Mouse (Mus musculus): Measurements from ENCODE around the gene 4933414I15Rik. TPM values are rescaled to one million over a fixed set of nuclear protein-coding genes. Genes with fewer than 3 reads are reported as not detected.

4933414I15Rik gene
- not detected for total RNA-seq (2021)
- long read RNA-seq, experiment 1, result 0 reads
- long read RNA-seq, experiment 2, result 0 reads

DNA sequence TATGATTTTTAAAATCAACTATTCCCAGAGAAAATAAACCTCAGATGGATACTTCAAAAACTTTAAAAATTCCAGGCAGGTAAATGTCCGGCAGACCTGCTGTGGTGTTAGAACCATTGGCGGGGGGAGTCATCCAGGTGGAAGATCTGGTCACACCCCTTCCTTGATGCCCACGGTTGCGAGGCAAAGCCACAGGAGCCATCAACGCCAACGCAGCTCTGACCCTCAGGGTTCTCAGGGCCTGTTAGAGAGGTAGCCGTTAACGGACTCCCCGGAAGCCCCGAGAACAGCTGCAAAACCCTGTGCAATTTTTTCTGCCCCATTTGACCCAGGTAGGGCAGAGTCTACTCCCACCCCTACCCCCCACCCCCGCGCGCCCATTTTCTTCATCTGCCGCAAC, at the start of gene 4933414I15Rik:
TSS of gene 4933414I15Rik (minus strand) at position 260 of the 400 bp plus-strand sequence.
- intact Hi-C loops (cut with DNase I; ENCODE audit: low total_unique reads), result loop anchor here (5.0 kb wide), 1 partner anchor 89 kb away; no protein-coding TSS in a partner anchor
- DNase-seq, result no peak

DNA sequence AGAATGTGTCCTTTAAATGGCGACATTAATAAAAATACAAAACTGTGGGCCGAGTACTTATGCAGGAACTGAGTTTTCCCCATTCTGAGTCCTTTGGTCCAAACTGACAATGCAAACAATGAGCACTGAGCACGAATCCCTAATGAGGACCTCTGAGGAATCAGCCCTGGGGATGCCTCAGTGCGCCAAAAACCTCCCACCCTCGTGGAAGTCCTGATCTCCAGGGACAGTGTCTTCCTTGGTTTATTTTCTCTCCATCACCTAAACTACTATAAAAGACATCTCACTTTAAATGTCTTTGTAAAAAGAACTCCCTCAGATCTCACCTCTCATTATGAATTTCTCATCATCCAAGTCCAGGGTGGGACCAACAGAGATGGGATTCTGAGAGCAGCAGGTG, 38.1 kb upstream of the 4933414I15Rik start, which contains the start of gene Olfr1377:
TSS of gene Olfr1377 (plus strand) at position 301 of the 400 bp plus-strand sequence.
- intact Hi-C loops (cut with DNase I; ENCODE audit: low total_unique reads), result no loop called here
- DNase-seq, result no peak

DNA sequence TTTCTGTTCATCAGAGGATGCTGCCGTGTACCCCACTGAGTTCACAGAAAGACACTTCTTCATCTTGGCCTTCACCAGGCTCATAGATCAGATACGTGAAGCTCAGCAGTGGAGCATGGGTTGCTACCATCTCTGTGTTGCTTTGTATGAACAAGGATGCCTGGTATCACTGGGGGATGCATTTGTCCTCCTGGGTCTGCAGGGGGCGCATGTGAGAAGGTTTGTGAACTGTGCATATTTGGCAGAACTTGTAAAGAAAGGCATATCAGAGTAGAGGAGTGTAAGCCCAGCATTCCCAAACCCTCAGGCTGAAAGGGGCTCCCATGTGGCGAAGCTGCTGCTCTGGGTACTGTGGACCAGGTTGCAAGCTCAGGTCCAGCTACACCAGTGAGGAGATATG, 33.7 kb upstream of the 4933414I15Rik start:
- no peak for DNase-seq
- intact Hi-C loops (cut with DNase I; ENCODE audit: low total_unique reads), result no loop called here

DNA sequence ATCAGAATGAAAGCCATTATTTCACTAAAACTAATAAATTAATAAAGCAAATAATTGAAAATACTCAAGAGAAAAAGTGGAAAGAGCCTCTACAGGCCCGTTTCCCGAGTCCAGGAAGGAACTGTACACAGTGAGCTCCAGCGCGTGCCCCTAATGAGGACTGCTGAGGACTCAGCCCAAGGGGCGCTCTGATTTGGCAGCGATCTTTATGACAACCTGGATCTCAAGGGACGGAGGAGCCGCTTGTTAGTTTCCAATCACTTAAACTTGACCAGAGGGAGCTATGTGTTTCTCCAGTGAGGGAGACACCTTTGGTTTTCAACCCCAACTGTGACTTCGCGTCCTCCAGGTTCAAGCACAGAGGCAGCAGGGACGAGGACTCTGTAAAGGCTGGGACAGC, 22.7 kb upstream of the 4933414I15Rik start, which contains the start of gene Olfr1378:
TSS of gene Olfr1378 (plus strand) at position 301 of the 400 bp plus-strand sequence.
- no peak for DNase-seq
- intact Hi-C loops (cut with DNase I; ENCODE audit: low total_unique reads), result no loop called here

DNA sequence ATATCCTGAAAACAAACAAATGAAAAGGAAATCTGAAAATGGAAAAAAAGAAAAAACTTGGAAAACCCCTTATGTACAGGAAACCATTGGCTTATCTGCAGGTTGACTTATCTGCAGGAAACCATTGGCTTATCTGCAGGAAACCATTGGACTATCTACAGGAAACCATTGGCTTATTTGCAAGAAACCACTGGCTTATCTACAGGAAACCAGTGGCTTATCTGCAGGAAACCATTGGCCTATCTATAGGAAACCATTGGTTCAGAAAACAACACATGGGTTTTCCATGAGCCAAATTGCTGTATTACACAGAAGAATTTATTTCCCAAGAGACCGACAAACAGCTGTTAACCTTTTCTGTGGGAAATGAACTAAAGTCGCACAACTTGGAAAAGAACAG, 21.3 kb upstream of the 4933414I15Rik start:
- DNase-seq, result no peak
- intact Hi-C loops (cut with DNase I; ENCODE audit: low total_unique reads), result no loop called here

DNA sequence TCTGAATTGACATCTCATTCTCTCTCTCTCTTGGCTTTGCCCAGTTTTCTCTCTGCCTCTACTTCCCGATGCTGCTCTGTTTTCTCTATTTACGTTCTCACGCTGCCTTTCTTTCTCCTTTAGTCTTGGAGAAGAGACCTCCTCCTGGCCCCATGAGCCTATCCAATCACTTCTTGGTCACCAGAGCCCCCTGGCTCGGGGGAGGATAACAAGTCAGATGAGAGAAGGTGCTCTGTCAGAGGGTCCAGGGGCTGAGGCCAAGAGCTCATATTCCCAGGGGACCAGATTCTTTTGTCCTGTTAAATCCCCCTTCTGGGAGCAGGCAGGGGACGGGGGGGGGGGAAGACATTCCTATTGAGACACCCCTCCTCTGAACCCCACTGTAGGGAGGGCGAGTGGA, 10.1 kb upstream of the 4933414I15Rik start, which contains the start of gene Prop1:
TSS of gene Prop1 (minus strand) at position 101 of the 400 bp plus-strand sequence.
- DNase-seq, result no peak
- intact Hi-C loops (cut with DNase I; ENCODE audit: low total_unique reads), result no loop called here

DNA sequence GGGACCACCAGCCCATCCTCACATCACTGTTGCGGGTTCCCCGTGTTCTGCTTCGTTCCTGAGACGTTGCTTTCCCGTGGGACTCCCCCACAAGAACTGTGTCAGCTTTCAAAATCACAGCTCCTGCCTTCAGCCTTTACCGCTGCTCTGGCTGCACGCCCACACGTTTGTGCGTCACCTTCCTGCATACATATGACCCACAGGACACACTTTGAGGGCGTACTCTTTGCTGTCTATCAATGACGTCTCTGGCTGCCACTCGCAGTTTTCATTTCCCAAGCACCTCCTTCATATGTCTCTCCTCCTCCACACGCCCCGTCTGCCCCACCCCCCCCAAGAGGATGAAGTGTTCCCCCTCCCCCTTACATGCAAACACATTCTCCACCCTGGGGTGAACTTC, 8.7 kb upstream of the 4933414I15Rik start:
- no peak for DNase-seq
- intact Hi-C loops (cut with DNase I; ENCODE audit: low total_unique reads), result no loop called here

DNA sequence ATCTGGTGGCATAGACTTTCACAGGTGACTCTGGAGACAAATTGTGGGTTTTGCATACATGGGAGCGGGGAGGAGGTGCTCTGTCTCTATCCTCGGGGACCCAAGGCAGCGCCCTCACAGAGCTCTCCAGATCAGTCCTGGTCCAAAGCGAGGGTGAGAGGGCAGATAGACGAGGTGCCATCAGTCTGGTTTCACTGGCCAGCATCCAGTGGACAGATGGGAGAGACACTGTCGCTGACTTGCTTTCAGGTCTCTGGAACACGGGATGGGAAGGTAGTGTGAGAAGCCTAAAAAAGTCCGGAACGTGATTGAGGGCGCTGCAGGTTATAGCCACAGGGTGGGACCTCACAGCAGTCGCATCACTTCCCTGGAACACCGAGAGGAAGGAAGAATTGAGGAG, 1.2 kb downstream of the 4933414I15Rik start:
- intact Hi-C loops (cut with DNase I; ENCODE audit: low total_unique reads), result loop anchor here (5.0 kb wide), 1 partner anchor 90 kb away; no protein-coding TSS in a partner anchor
- no peak for DNase-seq

DNA sequence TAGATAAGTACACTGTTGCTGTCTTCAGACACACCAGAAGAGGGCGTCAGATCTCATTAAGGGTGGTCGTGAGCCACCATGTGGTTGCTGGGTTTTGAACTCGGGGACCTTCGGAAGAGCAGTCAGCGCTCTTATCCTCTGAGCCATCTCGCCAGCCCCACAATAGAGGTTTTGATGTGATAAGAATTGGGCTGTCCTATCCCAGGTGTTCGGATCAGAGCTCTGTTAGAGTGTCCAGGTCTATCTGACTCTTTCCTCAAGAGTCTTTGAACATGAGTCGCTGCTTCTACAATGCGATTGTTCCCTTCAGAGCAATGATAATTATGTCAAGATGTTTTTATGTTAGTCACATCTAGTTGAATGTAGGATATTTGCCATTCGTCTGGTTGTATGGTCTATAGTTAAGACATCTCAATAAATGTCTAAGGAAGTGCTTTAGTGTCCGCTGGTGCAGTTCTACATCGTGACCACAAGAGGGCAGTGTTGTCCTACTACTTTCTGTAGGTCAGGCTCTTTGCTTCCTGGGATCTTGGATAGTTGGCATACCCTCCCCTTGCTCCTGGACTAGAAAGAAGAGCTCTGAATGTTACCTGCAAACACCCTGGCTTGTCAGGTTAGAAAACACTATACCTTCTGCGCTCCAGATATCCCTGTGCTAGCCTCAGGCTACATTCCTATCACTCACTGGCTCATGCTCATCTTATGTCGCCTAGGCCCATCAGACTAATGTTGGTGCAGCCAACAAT, 3.8 kb downstream of the 4933414I15Rik start:
- intact Hi-C loops (cut with DNase I; ENCODE audit: low total_unique reads), result loop anchor here (5.0 to 10.0 kb wide), 2 partner anchors 93 to 105 kb away; no protein-coding TSS in a partner anchor
- DNase-seq, result no peak

DNA sequence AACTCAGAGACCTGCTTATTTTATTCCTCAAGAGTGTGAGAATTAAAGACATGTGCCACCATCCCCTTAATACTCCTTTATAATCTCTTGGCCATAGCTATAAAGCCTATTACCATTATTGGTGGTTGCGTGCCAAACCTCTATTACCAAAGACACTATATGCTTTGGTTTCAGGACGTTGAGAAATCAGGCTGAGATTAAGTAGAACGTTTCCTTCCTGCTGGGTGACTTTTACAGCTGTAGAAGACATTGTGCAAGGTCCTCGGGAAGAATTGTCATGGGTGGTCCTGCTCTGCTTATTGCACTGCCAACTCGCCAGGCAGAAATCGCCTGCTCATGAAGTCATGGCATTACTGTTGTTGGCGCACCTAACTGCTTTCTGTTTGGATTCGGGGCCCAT, 5.1 kb downstream of the 4933414I15Rik start:
- intact Hi-C loops (cut with DNase I; ENCODE audit: low total_unique reads), result loop anchor here (10.0 kb wide), 1 partner anchor 104 kb away; no protein-coding TSS in a partner anchor
- DNase-seq, result no peak

DNA sequence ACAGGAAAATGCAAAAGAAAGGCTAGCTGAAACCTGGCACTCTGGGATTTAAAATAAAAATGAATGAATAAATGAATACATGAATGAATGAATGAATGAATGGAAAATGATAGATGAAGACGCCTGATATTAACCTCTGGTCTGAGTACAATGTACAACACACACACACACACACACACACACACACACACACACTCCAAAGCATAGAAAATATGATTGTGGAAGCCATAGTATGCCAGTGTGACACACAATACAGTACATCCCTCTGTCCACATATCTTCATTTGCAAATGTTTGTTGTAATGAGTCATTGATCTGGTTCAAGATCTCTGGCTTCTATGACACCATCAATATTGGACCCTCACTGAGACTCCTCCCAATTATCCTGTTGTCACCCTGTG, 11.5 kb downstream of the 4933414I15Rik start:
- intact Hi-C loops (cut with DNase I; ENCODE audit: low total_unique reads), result loop anchor here (10.0 kb wide), 1 partner anchor 97 kb away; no protein-coding TSS in a partner anchor
- no peak for DNase-seq

DNA sequence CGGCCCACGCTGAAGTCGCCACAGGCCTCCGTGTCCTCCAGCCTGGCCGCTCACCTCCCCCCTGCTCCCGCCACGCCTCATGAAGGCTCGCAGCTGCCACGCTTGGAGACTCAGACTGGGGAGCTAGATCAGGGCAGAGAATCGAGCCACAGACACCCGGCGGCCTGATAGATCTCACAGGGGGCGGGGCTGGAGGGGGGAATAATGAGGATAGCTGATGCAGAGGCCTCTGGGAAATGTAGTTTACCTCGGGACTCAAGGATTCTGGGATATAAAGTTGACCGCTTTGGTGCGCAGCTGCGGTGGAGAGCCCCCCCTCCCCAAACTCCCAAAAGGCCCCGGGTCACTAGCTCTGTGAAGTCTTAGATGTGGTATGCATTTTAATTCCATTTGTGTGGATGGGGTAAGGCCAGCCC, 12.1 kb downstream of the 4933414I15Rik start, which contains the start of gene Zfp354b:
TSS of gene Zfp354b (minus strand) at position 183 of the 416 bp plus-strand sequence.
- peak; percentile 80 for DNase-seq

DNA sequence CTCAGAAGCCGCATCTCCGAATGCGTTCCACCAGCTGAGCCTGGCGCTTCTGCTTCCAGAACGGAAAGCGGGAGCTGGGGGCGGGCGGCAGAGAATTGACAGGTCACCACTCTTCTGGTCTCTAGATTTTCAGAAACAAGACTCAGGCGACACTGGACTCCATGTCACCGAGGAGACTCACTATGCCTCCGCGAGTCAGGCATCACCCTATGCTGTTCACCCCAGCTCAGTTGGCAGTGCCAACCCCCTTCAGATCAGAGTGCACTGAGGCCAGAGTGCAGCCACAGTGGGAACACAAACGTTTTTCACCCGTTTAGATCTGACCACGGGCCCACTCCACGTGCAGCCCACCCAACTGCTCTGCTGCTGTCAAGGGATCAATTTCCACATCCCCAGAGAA, 12.5 kb downstream of the 4933414I15Rik start:
- DNase-seq, result no peak
- intact Hi-C loops (cut with DNase I; ENCODE audit: low total_unique reads), result loop anchor here (10.0 kb wide), 1 partner anchor 96 kb away; no protein-coding TSS in a partner anchor

More for the DNA sequence above, 12.1 kb downstream of the 4933414I15Rik start, which contains the start of gene Zfp354b:
- intact Hi-C loops (cut with DNase I; ENCODE audit: low total_unique reads), result loop anchor here (10.0 kb wide), 1 partner anchor 97 kb away; no protein-coding TSS in a partner anchor

DNA sequence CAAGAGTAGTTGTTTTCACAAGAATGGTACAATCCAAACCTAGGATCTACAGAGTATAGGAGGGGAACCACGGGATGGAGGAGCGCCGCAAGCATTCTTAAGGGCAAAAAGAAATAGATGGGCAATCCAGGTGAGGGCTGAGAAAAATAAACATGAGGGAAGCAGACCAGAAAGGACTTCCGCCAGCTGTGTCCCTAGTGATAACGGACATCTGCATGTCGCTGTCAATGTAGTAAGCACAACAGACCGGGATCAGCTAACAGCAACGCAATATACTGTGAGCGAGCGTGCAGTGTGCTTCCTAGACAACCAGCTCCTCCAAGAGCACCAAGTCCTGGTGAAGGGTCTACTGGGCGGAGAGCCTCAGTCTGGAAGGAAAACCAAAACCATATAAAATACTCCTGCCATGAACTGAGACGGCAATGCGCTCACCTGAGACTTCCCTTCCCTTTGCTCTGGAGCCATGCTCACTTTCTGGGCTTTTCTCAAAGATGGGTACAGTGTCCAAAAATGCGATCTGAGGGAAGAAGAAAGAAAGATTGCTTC, 13.0 kb downstream of the 4933414I15Rik start:
- DNase-seq, result no peak
- intact Hi-C loops (cut with DNase I; ENCODE audit: low total_unique reads), result loop anchor here (10.0 kb wide), 1 partner anchor 96 kb away; no protein-coding TSS in a partner anchor

DNA sequence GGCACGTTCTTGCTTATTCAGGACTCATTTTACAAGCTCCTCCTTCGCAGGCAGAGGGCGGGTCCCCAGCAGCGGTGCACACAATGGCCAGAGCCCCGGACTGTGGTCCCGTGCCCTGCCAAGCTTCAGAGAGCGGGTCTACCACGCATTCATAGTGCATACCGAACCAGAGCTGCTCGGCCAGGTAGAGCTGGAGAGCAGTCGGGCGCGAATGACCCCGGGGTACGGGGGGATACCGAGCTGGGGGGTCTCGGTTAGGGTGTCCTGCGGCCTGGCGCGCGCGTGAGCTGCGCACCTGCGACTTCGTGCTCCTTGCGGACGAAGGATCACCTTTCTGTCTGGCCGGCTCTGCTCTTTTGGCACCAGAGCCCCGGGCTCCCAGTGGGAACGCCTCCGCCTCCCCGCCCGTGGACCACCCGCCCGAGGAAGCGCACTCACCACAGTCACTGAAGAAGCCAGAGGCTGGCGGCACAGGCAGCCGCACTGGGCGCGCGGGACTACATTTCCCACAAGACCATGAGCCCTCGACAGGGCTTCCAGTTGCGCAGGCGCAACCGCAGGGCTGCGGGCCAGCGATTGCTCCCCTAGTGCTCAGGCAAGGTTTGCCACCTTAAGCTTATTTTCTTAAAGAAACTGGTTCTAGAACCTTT, 27.8 kb downstream of the 4933414I15Rik start, which contains the start of gene Zfp2:
TSS of gene Zfp2 (minus strand) at position 495 of the 650 bp plus-strand sequence.
- intact Hi-C loops (cut with DNase I; ENCODE audit: low total_unique reads), result no loop called here
- peak; percentile 93 for DNase-seq

DNA sequence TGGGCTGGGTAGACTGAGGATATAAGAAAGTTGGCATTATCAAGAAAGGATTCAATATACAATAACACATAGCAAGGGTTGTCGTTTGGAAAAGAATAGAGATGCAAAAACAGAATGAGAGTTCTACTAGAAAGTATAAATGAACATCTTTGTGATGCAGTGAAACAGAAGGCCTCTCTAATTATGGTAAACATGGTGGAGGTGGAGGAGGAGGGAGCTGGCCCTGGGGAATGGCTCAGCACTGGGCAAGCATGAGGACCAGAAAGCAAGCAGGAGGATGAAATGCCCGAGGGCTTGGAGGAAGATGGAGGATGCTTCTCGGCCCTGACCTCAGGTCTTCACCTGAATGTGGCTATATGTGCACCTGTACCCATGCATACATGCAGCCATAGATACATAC, 29.1 kb downstream of the 4933414I15Rik start:
- intact Hi-C loops (cut with DNase I; ENCODE audit: low total_unique reads), result no loop called here
- no peak for DNase-seq

DNA sequence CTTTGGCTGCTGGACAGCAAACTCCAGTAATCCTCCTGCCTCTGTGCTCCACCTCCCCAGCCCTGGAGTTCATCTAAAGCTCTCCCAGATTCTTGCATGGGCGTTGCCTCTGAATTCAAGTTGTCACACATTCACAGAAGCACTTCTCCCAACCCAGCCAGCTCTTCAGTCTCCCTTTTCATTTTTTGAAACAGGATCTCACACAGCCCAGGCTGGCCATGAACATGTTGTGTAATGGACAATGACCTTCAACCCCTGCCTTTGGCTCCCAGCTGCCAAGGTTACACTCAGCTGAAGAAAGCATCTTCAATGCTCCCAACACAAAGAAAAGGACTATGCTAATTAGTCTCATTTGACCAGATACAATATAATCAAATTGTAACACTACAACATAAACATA, 30.3 kb downstream of the 4933414I15Rik start:
- intact Hi-C loops (cut with DNase I; ENCODE audit: low total_unique reads), result no loop called here
- no peak for DNase-seq

DNA sequence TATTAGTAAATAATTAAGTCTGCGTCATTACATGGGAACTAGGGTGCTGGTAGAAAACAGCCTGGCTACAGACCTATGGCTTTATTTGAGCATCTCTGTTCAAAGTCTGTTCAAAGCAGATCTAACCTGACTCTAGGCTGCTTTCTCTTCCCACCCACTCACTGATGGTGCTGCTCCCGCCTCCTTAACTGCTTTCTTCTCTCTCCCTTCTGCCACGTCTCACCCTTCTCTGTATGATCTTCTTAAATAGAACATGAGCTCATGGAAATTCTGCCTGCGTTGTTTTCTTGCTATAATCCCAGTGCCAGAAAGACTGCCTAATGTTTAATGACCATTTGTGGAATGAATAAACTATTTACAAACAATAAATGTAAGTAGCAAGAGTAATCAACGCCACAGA, 35.4 kb downstream of the 4933414I15Rik start:
- intact Hi-C loops (cut with DNase I; ENCODE audit: low total_unique reads), result no loop called here
- DNase-seq, result no peak

DNA sequence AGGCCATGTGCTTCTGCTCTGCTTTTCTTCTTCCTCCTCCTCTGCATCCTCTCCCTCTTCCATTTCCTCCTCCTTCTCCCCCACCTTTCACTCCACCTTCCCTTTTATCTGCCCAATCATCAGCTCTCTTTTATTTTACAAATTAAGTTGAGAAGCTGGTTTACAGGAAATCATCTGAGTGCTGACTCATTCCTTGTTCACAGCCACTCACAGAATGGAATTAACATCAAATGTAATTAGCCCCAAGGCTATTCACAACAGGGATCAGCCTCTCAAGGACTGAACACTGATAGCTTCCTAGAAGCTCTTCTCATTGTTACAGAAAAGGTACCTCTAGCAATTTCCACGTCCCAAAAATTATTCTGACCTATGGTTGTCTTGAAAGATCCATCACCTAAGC, 46.2 kb downstream of the 4933414I15Rik start:
- intact Hi-C loops (cut with DNase I; ENCODE audit: low total_unique reads), result no loop called here
- no peak for DNase-seq

DNA sequence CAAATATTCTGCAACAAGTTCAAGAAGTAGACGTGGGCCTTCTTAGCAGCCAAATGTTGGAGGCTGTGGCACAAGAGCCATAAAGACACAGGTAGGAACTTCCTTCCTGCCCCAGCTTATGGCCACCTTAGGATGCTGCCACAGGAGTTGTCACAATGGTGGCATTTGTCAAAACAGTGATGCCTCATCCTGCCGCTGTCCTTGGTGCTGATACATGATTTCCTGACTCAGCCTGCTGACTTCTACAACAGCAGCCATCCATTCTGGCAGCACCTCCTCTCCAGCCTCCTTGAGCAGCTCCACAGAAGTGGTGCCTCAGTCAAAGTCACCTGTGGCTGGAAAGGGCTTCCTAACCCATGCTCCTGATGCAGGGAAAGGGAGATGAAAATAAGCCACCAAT, 51.1 kb downstream of the 4933414I15Rik start:
- intact Hi-C loops (cut with DNase I; ENCODE audit: low total_unique reads), result no loop called here
- no peak for DNase-seq

Data from gastrocnemius, postnatal 14 days (tissue).